In genomic region chr19:45075323-45076035, GRCm38 (mm10) we compare ENCODE assay signal across 8 mouse cellular contexts. TPM values are rescaled to one million over a fixed set of nuclear protein-coding genes. Genes with fewer than 3 reads are reported as not detected.
DNase-seq lines count a peak whose midpoint lies in the region; ATAC-seq lines count a peak whose summit lies in the region.

No protein-coding gene starts in this region.

- peak overlapping the region; percentile 65 for H3K4me3 ChIP-seq in erythroblast, embryonic 14.5 days (replicated peaks)
- peak overlapping the region; percentile 78 for H3K4me3 ChIP-seq in hindbrain, embryonic 16.5 days (ENCODE audit: low read length)
- peak overlapping the region; percentile 54 for H3K4me3 ChIP-seq in midbrain, embryonic 11.5 days (ENCODE audit: low read depth, low read length)

- H3K4me2 ChIP-seq in hindbrain, embryonic 16.5 days (ENCODE audit: low read length), result peak overlapping the region; percentile 99
- H3K4me2 ChIP-seq in midbrain, embryonic 11.5 days, result peak overlapping the region; percentile 70

- peaks cover 45% of the 10 kb centered on the region for H3K4me1 ChIP-seq in erythroblast, embryonic 14.5 days (ENCODE audit: control insufficient read depth)
- H3K4me1 ChIP-seq in hindbrain, embryonic 16.5 days (ENCODE audit: control insufficient read depth, insufficient read depth, low read depth, low read length), result peaks cover 30% of the 10 kb centered on the region
- peaks cover 26% of the 10 kb centered on the region for H3K4me1 ChIP-seq in midbrain, embryonic 11.5 days (ENCODE audit: control insufficient read depth, insufficient read depth, low read length)

- H3K9me3 ChIP-seq in erythroblast, embryonic 14.5 days (ENCODE audit: control insufficient read depth, low read length), result peaks cover 21% of the 10 kb centered on the region; the same call in 1 of the 2 replicates
- H3K9me3 ChIP-seq in hindbrain, embryonic 16.5 days (ENCODE audit: control insufficient read depth, low read length), result no peaks in the 10 kb centered on the region
- no peaks in the 10 kb centered on the region for H3K9me3 ChIP-seq in midbrain, embryonic 11.5 days (ENCODE audit: control insufficient read depth, low read length)

- 1% methylated on average over 32 of the region's 32 CpGs for WGBS in hindbrain, embryonic 16.5 days
- under 1% methylated on average over 32 of the region's 32 CpGs for WGBS in midbrain, embryonic 11.5 days

- peak; percentile 52 for DNase-seq in embryo, embryonic 10.5 days (ENCODE audit: low spot score)
- DNase-seq in embryo, embryonic 11 days, result no peak
- DNase-seq in midbrain, embryonic 11.5 days (ENCODE audit: low spot score, missing footprints), result peak; percentile 93
- no peak for DNase-seq in layer of hippocampus, adult 18-20 months (ENCODE audit: low spot score in 2 of 2)
- no peak for DNase-seq in thymus, postnatal 10 days (ENCODE audit: low spot score in 2 of 2)

- peak overlapping the region; percentile 96 for H3K27ac ChIP-seq in hindbrain, embryonic 16.5 days (ENCODE audit: low read depth, low read length)
- no peak overlapping the region for H3K27ac ChIP-seq in midbrain, embryonic 11.5 days (ENCODE audit: low read depth, low read length)

- peaks cover 55% of the 10 kb centered on the region for H3K27me3 ChIP-seq in erythroblast, embryonic 14.5 days (ENCODE audit: control insufficient read depth)
- peaks cover 28% of the 10 kb centered on the region for H3K27me3 ChIP-seq in hindbrain, embryonic 16.5 days (replicated peaks; ENCODE audit: control insufficient read depth, insufficient read depth, low read length)
- H3K27me3 ChIP-seq in midbrain, embryonic 11.5 days (ENCODE audit: control insufficient read depth, insufficient read depth, low read length), result peaks cover 52% of the 10 kb centered on the region

- H3K9ac ChIP-seq in hindbrain, embryonic 16.5 days (ENCODE audit: low read depth, low read length), result peak overlapping the region; percentile 86
- 0 out of 2 replicates have a peak overlapping the region, but pooled peaks have one; percentile 17 for H3K9ac ChIP-seq in midbrain, embryonic 11.5 days (ENCODE audit: low read length)

- peak; percentile 30 for ATAC-seq in CD4-positive, CD25-positive, alpha-beta regulatory T cell, adult 4 months
- peak; percentile 63; the same call in 1 of the 2 replicates for ATAC-seq in hindbrain, embryonic 16.5 days
- peak; percentile 56 for ATAC-seq in midbrain, embryonic 11.5 days (ENCODE audit: low FRiP score)

- H3K36me3 ChIP-seq in erythroblast, embryonic 14.5 days (ENCODE audit: control insufficient read depth), result no peaks in the 10 kb centered on the region
- no peaks in the 10 kb centered on the region for H3K36me3 ChIP-seq in hindbrain, embryonic 16.5 days (ENCODE audit: control insufficient read depth, insufficient read depth, low read length)
- H3K36me3 ChIP-seq in midbrain, embryonic 11.5 days (ENCODE audit: control insufficient read depth, insufficient read depth, low read length), result no peaks in the 10 kb centered on the region

RNA-seq across cellular contexts. Expression of gene Kazald1, which starts 0.4 kb away (rescaled TPM):
- 1 to 10 TPM in 1 of 2 experiments, under 1 TPM in 1; 0.76 to 1.2 TPM for polyA plus RNA-seq in CD4-positive, CD25-positive, alpha-beta regulatory T cell, adult 4 months (2017; shearing (Covaris generic))
- not detected in 2 replicates for polyA plus RNA-seq in erythroblast, embryonic 14.5 days (2012)
- polyA plus RNA-seq in hindbrain, embryonic 16.5 days (2015; fragmentation: Nextera tagmentation; extraction: Ambion mirVana), result 4.0 and 5.5 TPM in 2 replicates
- polyA plus RNA-seq in midbrain, embryonic 11.5 days (2014; fragmentation: Nextera tagmentation; extraction: Ambion mirVana), result 0.38 and 0.39 TPM in 2 replicates
- 1 to 10 TPM; 1.3 to 2.4 TPM for total RNA-seq in layer of hippocampus, adult 18-20 months (2021)

RNA-seq across cellular contexts. Expression of gene Sfxn3, which starts 28.2 kb away (rescaled TPM):
- polyA plus RNA-seq in CD4-positive, CD25-positive, alpha-beta regulatory T cell, adult 4 months (2017; shearing (Covaris generic)), result 100 to 1,000 TPM in 1 of 2 experiments, 10 to 100 TPM in 1; 92.5 to 132 TPM
- polyA plus RNA-seq in erythroblast, embryonic 14.5 days (2012), result 0.08 and 0.11 TPM in 2 replicates
- 76.8 and 85.4 TPM in 2 replicates for polyA plus RNA-seq in hindbrain, embryonic 16.5 days (2015; fragmentation: Nextera tagmentation; extraction: Ambion mirVana)
- polyA plus RNA-seq in midbrain, embryonic 11.5 days (2014; fragmentation: Nextera tagmentation; extraction: Ambion mirVana), result 17.7 and 20.4 TPM in 2 replicates
- 100 to 1,000 TPM in 1 of 2 experiments, 10 to 100 TPM in 1; 89.4 to 103 TPM for total RNA-seq in layer of hippocampus, adult 18-20 months (2021)

RNA-seq across cellular contexts. Expression of gene Pdzd7, which starts 30.0 kb away (rescaled TPM):
- not detected for polyA plus RNA-seq in CD4-positive, CD25-positive, alpha-beta regulatory T cell, adult 4 months (2017; shearing (Covaris generic))
- not detected in 2 replicates for polyA plus RNA-seq in erythroblast, embryonic 14.5 days (2012)
- polyA plus RNA-seq in hindbrain, embryonic 16.5 days (2015; fragmentation: Nextera tagmentation; extraction: Ambion mirVana), result 3.0 and 3.2 TPM in 2 replicates
- 0.17 and 0.19 TPM in 2 replicates for polyA plus RNA-seq in midbrain, embryonic 11.5 days (2014; fragmentation: Nextera tagmentation; extraction: Ambion mirVana)
- 1 to 10 TPM; 1.8 to 2.6 TPM for total RNA-seq in layer of hippocampus, adult 18-20 months (2021)

Comparison
In these comparisons a context has a peak if more than half of its experiments do, and no peak if none do; other contexts are left out.
1. DNase-seq: peak in embryo, embryonic 10.5 days (single experiment) and midbrain, embryonic 11.5 days (single experiment); none in embryo, embryonic 11 days (single experiment), layer of hippocampus, adult 18-20 months (0 of 2) and thymus, postnatal 10 days (0 of 2).
2. RNA of gene Sfxn3, which starts 28.2 kb away (polyA plus RNA-seq): 92.5 to 132 TPM in CD4-positive, CD25-positive, alpha-beta regulatory T cell, adult 4 months, 76.8 to 85.4 TPM in hindbrain, embryonic 16.5 days and 17.7 to 20.4 TPM in midbrain, embryonic 11.5 days; 0.08 to 0.11 TPM in erythroblast, embryonic 14.5 days; every median in the first group is over 10 times any median in the second.
3. Peak in every context shown above with its lines, with median percentiles within 50 percentile points of each other: ATAC-seq and H3K4me3 ChIP-seq.